Mouse (Mus musculus) kidney, adult 18-20 months (tissue): ENCODE results near the gene Wnk2.
A peak's percentile ranks its signal among the peaks of the same experiment; 100 is the strongest.

Experiments
- DNase-seq: peaks from one replicate; pipeline ENCODE4 v3.0.0; 2021

Gene Wnk2

GRCm38 (mm10) chr13:49147858-49148226 lies at the start of gene Wnk2:
Gene Wnk2 (minus strand): TSS chr13:49148014.
- DNase-seq, result peak; percentile 77

- no peak for DNase-seq
These were observed 49.0 kb upstream of the Wnk2 start for GRCm38 (mm10) chr13:49196766-49197165.

GRCm38 (mm10) chr13:49196211-49196610 lies 48.4 kb upstream of the Wnk2 start:
- no peak for DNase-seq

GRCm38 (mm10) chr13:49195651-49196050 lies 47.8 kb upstream of the Wnk2 start:
- DNase-seq, result no peak

- DNase-seq, result no peak
These were observed 47.0 kb upstream of the Wnk2 start for GRCm38 (mm10) chr13:49194811-49195210.

- DNase-seq, result no peak
These were observed 45.8 kb upstream of the Wnk2 start for GRCm38 (mm10) chr13:49193650-49194049.

GRCm38 (mm10) chr13:49192156-49192855 lies 44.5 kb upstream of the Wnk2 start:
- DNase-seq, result peak; percentile 39

- no peak for DNase-seq
These were observed 43.8 kb upstream of the Wnk2 start for GRCm38 (mm10) chr13:49191673-49192035.

GRCm38 (mm10) chr13:49190876-49191672 lies 43.3 kb upstream of the Wnk2 start:
- peak; percentile 79 for DNase-seq

GRCm38 (mm10) chr13:49189970-49190870 lies 42.4 kb upstream of the Wnk2 start:
- DNase-seq, result peak; percentile 82

- DNase-seq, result peak; percentile 25
These were observed 41.1 kb upstream of the Wnk2 start for GRCm38 (mm10) chr13:49188966-49189360.

- DNase-seq, result no peak
These were observed 40.6 kb upstream of the Wnk2 start for GRCm38 (mm10) chr13:49188219-49188965.

- peak; percentile 88 for DNase-seq
These were observed 39.7 kb upstream of the Wnk2 start, which contains the start of gene Ninj1 for GRCm38 (mm10) chr13:49187288-49188218. Gene Ninj1 (plus strand): TSS chr13:49187485.

GRCm38 (mm10) chr13:49186798-49187287 lies 39.0 kb upstream of the Wnk2 start:
- DNase-seq, result no peak

- DNase-seq, result peak; percentile 30
These were observed 35.8 kb upstream of the Wnk2 start for GRCm38 (mm10) chr13:49183646-49184045.

- DNase-seq, result no peak
These were observed 35.3 kb upstream of the Wnk2 start for GRCm38 (mm10) chr13:49183161-49183560.

- DNase-seq, result no peak
These were observed 33.7 kb upstream of the Wnk2 start for GRCm38 (mm10) chr13:49181411-49181984.

GRCm38 (mm10) chr13:49180691-49181090 lies 32.9 kb upstream of the Wnk2 start:
- DNase-seq, result no peak

- no peak for DNase-seq
These were observed 32.5 kb upstream of the Wnk2 start for GRCm38 (mm10) chr13:49180274-49180673.

- DNase-seq, result peak; percentile 42
These were observed 31.2 kb upstream of the Wnk2 start for GRCm38 (mm10) chr13:49178839-49179585.
